Mouse (Mus musculus): Measurements from ENCODE around the gene Usp36. TPM values are rescaled to one million over a fixed set of nuclear protein-coding genes. Genes with fewer than 3 reads are reported as not detected.

Usp36 gene
- total RNA-seq, 2 experiments from 2014 or later: 9.8 TPM

Other genes starting within 250 kb of the Usp36 start
- under 1 TPM; 0.04 to 0.08 TPM for gene Dnah17, start 159.6 kb downstream of the Usp36 start, total RNA-seq (2021)
- gene Cyth1, start 41.7 kb downstream of the Usp36 start, total RNA-seq (2021): 10 to 100 TPM; 23.3 to 31.2 TPM
- gene Cep295nl, start 52.3 kb upstream of the Usp36 start, total RNA-seq (2021): 1 to 10 TPM; 1.3 TPM
- gene Timp2, start 65.5 kb upstream of the Usp36 start, total RNA-seq (2021): 100 to 1,000 TPM; 119 to 133 TPM
- 10 to 100 TPM; 11.0 to 11.9 TPM for gene Lgals3bp, start 111.8 kb upstream of the Usp36 start, total RNA-seq (2021)
- 10 to 100 TPM; 11.0 to 11.7 TPM for gene Cant1, start 128.8 kb upstream of the Usp36 start, total RNA-seq (2021)
- gene C1qtnf1, start 138.0 kb upstream of the Usp36 start, total RNA-seq (2021): 10 to 100 TPM; 26.4 to 30.2 TPM
- gene Engase, start 186.6 kb upstream of the Usp36 start, total RNA-seq (2021): 10 to 100 TPM; 13.1 to 13.5 TPM